Mouse (Mus musculus): ENCODE measurements around the gene Gm5346.

DNA sequence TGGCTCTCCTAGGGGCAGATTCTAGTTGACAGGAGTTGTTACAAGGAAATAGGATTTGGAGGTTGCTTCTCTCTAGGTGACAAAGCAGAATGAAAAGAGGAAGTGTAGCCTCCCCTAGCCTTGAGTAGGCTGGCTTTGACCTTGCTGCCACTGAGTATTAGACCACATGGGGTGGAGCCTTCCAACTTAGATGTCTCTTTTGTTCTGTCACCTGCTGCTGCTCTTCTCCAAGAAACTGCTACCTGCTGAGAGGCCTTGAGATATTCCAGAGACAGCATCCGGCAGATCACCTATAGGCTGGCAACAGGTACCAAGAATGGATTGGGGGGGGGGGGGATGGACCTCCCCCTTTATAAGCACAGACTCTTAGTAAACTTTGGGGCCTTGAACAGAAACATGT lies 11.0 kb downstream of the Gm5346 start:
- TF ChIP-seq CTCF (IDR thresholded peaks at IDR 0.05; ENCODE audit: low read depth, low read length) (no peak), POLR2AphosphoS5 (IDR thresholded peaks at IDR 0.05; ENCODE audit: insufficient replicate concordance, low read depth, low read length) (no peak), TAL1 (conservative IDR thresholded peaks at IDR 0.05; ENCODE audit: low read depth, low read length) (no peak), GATA1 (IDR thresholded peaks at IDR 0.05; ENCODE audit: borderline replicate concordance, low read length) (no peak)
